Mouse (Mus musculus) G1E-ER4 (cell line): ENCODE data around the gene Hpd. TPM values are rescaled to one million over a fixed set of nuclear protein-coding genes. Genes with fewer than 3 reads are reported as not detected.

ENCODE experiments used
- GATA1 ChIP-seq: IDR thresholded peaks from one replicate; pipeline ENCODE4 v1.8.0; 2012; ENCODE audit warnings: low read length, inconsistent platforms
- polyA plus RNA-seq: library from polyadenylated mRNA; stranded (reverse); fragments of >175 nt; gene quantifications from 2 replicates; pipeline ENCODE4 v1.2.3, GENCODE M21; 2012

Gene Hpd
- polyA plus RNA-seq, 1 experiment = not detected

DNA sequence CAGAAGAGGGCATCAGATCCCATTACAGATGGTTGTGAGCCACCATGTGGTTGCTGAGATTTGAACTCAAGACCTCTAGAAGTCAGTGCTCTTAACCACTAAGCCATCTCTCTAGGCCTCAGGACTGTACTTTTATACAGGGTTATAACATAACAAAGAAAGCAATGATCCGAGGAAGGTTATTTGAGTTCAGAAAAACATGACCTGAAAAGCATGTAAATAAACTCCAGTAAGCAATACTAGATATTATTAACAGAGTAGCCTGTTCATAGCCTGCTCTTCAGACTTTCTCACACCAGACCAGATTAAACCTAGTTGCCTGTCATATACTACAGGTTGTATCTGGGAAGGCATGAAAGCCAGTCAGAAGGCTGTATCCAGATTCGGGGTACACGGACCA lies 4.8 kb upstream of the Hpd start:
- no peak for TF ChIP-seq GATA1

- no peak for TF ChIP-seq GATA1
These were observed 3.4 kb upstream of the Hpd start for GRCm38 (mm10) chr5:123185966-123186365.

GRCm38 (mm10) chr5:123181536-123181935 lies 991 bp downstream of the Hpd start:
- no peak for TF ChIP-seq GATA1

DNA sequence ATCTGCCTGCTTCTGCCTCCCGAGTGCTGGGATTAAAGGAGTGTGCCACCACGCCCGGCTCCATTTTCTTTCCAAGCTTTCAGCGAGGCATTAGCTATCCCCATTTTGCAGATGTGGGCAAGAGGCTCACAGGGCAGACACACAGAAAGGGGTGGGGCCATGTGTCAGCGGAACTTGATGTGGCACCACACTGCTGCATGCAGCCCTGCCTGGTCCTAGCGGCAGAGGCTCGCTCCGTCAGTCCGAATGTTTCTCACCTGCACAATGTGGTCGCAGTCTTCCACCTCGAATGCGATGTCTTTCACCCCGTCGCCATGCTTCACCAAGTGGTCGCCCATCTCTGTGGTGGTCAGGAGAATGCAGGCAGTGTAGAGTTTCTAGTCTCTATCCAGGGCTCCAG lies 2.1 kb downstream of the Hpd start:
- no peak for TF ChIP-seq GATA1

DNA sequence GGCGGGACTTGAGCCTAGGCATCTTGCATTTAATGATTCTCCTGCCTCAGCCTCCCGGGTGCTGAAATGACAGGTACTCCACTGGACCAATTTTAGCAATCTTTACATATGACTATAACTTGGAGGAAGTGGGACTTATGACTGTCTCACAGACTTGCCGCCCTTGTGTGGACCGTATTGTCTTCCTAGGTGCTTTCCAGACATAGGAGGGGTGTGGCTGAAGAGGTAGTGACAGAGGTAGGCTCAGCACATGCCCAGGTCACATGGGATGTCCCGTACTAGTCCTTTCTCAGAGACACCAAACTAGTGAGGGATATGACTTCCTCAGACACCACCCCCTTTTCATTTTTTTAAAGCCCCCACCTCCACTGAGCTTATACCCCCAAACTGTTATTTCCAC lies 3.7 kb downstream of the Hpd start:
- no peak for TF ChIP-seq GATA1

GRCm38 (mm10) chr5:123171646-123172350 lies 10.7 kb downstream of the Hpd start:
- no peak for TF ChIP-seq GATA1

- no peak for TF ChIP-seq GATA1
These were observed 12.2 kb downstream of the Hpd start for GRCm38 (mm10) chr5:123170365-123170764.

DNA sequence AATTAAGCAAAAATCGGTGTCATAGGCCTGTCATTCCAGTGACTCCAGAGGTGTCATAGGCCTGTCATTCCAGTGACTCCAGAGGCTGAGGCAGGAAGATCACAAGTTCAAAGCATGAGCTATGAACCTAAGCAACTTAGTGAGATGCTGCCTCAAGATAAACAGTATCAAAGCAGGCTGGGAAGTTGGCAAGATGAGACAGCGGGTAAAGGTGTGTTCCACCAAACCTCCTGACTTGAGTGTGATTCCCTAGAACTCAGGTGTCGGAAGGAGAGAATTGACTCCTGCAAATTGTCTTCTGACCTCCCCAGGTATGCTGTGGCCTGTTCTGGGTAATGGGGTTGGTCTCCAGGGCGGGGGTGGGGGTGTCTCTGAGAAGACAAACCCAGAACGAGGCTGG lies 13.2 kb downstream of the Hpd start, which contains the start of gene Psmd9:
TSS of gene Psmd9 (plus strand) at position 130 of the 400 bp plus-strand sequence.
- TF ChIP-seq GATA1 = no peak

GRCm38 (mm10) chr5:123167591-123167990 lies 14.9 kb downstream of the Hpd start:
- TF ChIP-seq GATA1 = no peak

GRCm38 (mm10) chr5:123166437-123166836 lies 16.1 kb downstream of the Hpd start:
- no peak for TF ChIP-seq GATA1

GRCm38 (mm10) chr5:123162942-123163341 lies 19.6 kb downstream of the Hpd start:
- no peak for TF ChIP-seq GATA1

DNA sequence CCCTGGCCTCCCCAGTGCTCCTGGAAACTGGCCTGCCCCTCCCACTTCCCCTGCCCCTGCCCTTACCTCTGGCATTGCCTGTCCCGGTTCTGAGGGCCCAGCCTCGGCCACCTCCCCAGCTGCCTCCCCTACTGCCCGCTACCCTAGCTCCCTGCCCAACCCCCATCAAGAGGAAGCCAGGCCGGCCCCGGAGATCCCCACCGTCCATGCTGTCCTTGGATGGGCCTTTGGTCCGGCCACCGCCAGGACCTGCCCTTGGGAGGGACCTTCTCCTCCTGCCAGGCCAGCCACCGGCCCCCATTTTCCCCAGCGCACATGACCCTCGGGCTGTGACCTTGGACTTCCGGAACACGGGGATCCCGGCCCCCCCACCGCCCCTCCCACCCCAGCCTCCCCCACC lies 22.2 kb downstream of the Hpd start:
- no peak for TF ChIP-seq GATA1

- TF ChIP-seq GATA1 = no peak
These were observed 22.7 kb downstream of the Hpd start for GRCm38 (mm10) chr5:123159866-123160265.

GRCm38 (mm10) chr5:123159446-123159845 lies 23.1 kb downstream of the Hpd start:
- no peak for TF ChIP-seq GATA1

- TF ChIP-seq GATA1 = no peak
These were observed 24.6 kb downstream of the Hpd start for GRCm38 (mm10) chr5:123157972-123158371.

GRCm38 (mm10) chr5:123156763-123157162 lies 25.8 kb downstream of the Hpd start:
- TF ChIP-seq GATA1 = no peak

DNA sequence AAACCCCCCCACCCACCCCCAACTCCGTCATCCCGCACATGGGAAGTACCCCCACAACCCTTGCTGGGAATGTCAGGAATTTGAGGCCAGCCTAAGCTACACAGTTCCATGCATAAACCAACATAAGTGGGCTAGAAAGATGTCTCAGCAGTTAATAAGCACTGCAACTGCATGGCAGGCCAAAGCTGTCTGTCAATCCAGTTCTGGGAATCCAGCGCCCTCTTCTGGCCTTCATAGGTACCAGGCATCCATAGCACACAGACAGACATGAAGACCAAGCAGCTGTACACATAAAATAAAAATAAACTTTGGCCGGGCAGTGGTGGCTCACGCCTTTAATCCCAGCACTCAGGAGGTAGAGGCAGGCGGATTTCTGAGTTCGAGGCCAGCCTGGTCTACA lies 27.1 kb downstream of the Hpd start:
- TF ChIP-seq GATA1 = no peak

DNA sequence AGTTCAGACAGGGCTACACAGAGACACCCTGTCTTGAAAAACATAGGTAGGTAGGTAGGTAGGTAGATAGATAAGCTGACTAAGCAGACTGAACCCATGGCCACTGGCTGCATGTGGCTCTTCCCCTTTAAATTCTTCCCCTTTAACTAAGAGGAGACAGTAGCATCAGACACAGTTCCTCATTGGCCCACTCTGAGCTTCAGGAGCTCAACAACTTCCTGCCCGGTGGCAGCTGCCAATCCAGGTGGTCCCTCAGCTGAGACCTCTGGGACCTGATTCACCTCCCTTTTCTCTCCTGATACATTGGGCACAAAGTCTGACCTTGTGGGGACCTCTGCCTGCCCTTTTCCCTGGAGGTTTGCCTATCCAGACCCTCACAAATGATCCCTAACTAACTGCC lies 29.6 kb downstream of the Hpd start:
- TF ChIP-seq GATA1 = no peak
